In genomic region chr9:40439973-40440687, GRCm38 (mm10) we compare ENCODE assay signal across 17 mouse cellular contexts.
"Had no signal": no experiment of that assay in that cellular context is flagged by ENCODE, and none has a peak within 500 bp of the region (broad histone marks: within the 10 kb centered on the region; RNA-seq: fewer than 3 reads in every experiment).

No protein-coding gene starts in this region.

- H3K4me3 ChIP-seq: limb, embryonic 15.5 days; liver, embryonic 12.5 days; midbrain, embryonic 10.5 days; neural tube, embryonic 13.5 days; stomach, embryonic 15.5 days had no signal

- H3K9ac ChIP-seq: limb, embryonic 15.5 days; liver, embryonic 12.5 days; lung, embryonic 14.5 days; neural tube, embryonic 13.5 days; stomach, embryonic 15.5 days had no signal

- DNase-seq: kidney, postnatal 36 days; layer of hippocampus, adult 9-11 months; layer of hippocampus, postnatal 36 days; lung, embryonic 14.5 days; lung, postnatal 10 days; lung, postnatal 4 days; retina, postnatal 1 day; right cerebral cortex, postnatal 4 days; spleen, adult 18-20 months; thymus, adult 2 months; thymus, postnatal 25 days had no signal

- H3K9me3 ChIP-seq: limb, embryonic 15.5 days; liver, embryonic 12.5 days; midbrain, embryonic 10.5 days; neural tube, embryonic 13.5 days; stomach, embryonic 15.5 days had no signal

- H3K27me3 ChIP-seq: limb, embryonic 15.5 days; liver, embryonic 12.5 days; neural tube, embryonic 13.5 days; stomach, embryonic 15.5 days had no signal

- H3K27ac ChIP-seq: kidney, postnatal 0 days; limb, embryonic 15.5 days; liver, embryonic 12.5 days; midbrain, embryonic 10.5 days; neural tube, embryonic 13.5 days; stomach, embryonic 15.5 days had no signal

- H3K36me3 ChIP-seq: limb, embryonic 15.5 days; liver, embryonic 12.5 days; midbrain, embryonic 10.5 days; neural tube, embryonic 13.5 days; stomach, embryonic 15.5 days had no signal

- H3K4me2 ChIP-seq: limb, embryonic 15.5 days; liver, embryonic 12.5 days; lung, embryonic 14.5 days; neural tube, embryonic 13.5 days; stomach, embryonic 15.5 days had no signal

- H3K4me1 ChIP-seq: limb, embryonic 15.5 days; liver, embryonic 12.5 days; stomach, embryonic 15.5 days had no signal

- ATAC-seq: liver, embryonic 12.5 days had no signal
